Mouse (Mus musculus) MEL (cell line): ENCODE data around the gene Vopp1.

Source experiments
- CTCF ChIP-seq, 3 experiments: IDR thresholded peaks in 2 of 3; conservative IDR thresholded peaks in 1 of 3; 2 replicates each; pipeline ENCODE4 v1.5.1; 2011 to 2012; ENCODE audit warnings: low read length in 3 of 3, low read depth in 2 of 3, mild to moderate bottlenecking in 2 of 3, improper control_type of control experiment in 1 of 3, inconsistent platforms in 1 of 3, mixed read lengths in 1 of 3, moderate library complexity in 1 of 3; ENCODE audit not compliant: control insufficient read depth in 1 of 3, insufficient read depth in 1 of 3, poor library complexity in 1 of 3, severe bottlenecking in 1 of 3
- EP300 ChIP-seq, 2 experiments: IDR thresholded peaks; 2 replicates each; pipeline ENCODE4 v1.6.1; 2011; ENCODE audit warnings: improper control_type of control experiment in 2 of 2, low read length in 2 of 2, low read depth in 1 of 2, mild to moderate bottlenecking in 1 of 2
- GATA1 ChIP-seq: IDR thresholded peaks from 2 replicates; pipeline ENCODE4 v1.6.1; 2011; ENCODE audit warnings: low read depth, low read length, improper control_type of control experiment
- HCFC1 ChIP-seq: IDR thresholded peaks from 2 replicates; pipeline ENCODE4 v1.6.1; 2012; ENCODE audit warnings: low read depth, mild to moderate bottlenecking, inconsistent platforms, low read length, improper control_type of control experiment, moderate library complexity
- JUND ChIP-seq: IDR thresholded peaks from 2 replicates; pipeline ENCODE4 v1.6.1; 2011; ENCODE audit warnings: low read depth, mild to moderate bottlenecking, improper control_type of control experiment, low read length
- MAFK ChIP-seq: IDR thresholded peaks from 2 replicates; pipeline ENCODE4 v1.6.1; 2011; ENCODE audit warnings: low read depth, mild to moderate bottlenecking, low read length, improper control_type of control experiment, borderline replicate concordance
- MAX ChIP-seq: IDR thresholded peaks from 2 replicates; pipeline ENCODE4 v1.6.1; 2011; ENCODE audit warnings: low read length, improper control_type of control experiment
- NRF1 ChIP-seq: IDR thresholded peaks from 2 replicates; pipeline ENCODE4 v1.6.1; 2014; ENCODE audit warnings: low read depth, mild to moderate bottlenecking, inconsistent platforms, low read length, improper control_type of control experiment, moderate library complexity; ENCODE audit not compliant: poor library complexity, insufficient read depth, severe bottlenecking
- POLR2A ChIP-seq, 2 experiments: IDR thresholded peaks; 2 replicates each; pipeline ENCODE4 v1.6.1; 2011 to 2012; ENCODE audit warnings: low read length in 2 of 2, mild to moderate bottlenecking in 2 of 2, control low read depth in 1 of 2, improper control_type of control experiment in 1 of 2, low read depth in 1 of 2, moderate library complexity in 1 of 2; ENCODE audit not compliant: control insufficient read depth in 1 of 2, insufficient read depth in 1 of 2, poor library complexity in 1 of 2
- POLR2AphosphoS5 ChIP-seq: IDR thresholded peaks from 2 replicates; pipeline ENCODE4 v1.6.1; 2012; ENCODE audit warnings: low read depth, borderline replicate concordance, mild to moderate bottlenecking, inconsistent platforms, low read length, moderate library complexity, mixed read lengths
- UBTF ChIP-seq: IDR thresholded peaks from 2 replicates; pipeline ENCODE4 v1.6.1; 2012; ENCODE audit warnings: low read depth, mild to moderate bottlenecking, inconsistent platforms, low read length, improper control_type of control experiment, moderate library complexity, borderline replicate concordance; ENCODE audit not compliant: insufficient read depth
- USF1 ChIP-seq: IDR thresholded peaks from 2 replicates; pipeline ENCODE4 v1.6.1; 2014; ENCODE audit warnings: low read depth, mild to moderate bottlenecking, inconsistent platforms, low read length, improper control_type of control experiment, moderate library complexity
- ZNF384 ChIP-seq: IDR thresholded peaks from 2 replicates; pipeline ENCODE4 v1.6.1; 2012; ENCODE audit warnings: low read depth, mild to moderate bottlenecking, inconsistent platforms, low read length, improper control_type of control experiment

DNA sequence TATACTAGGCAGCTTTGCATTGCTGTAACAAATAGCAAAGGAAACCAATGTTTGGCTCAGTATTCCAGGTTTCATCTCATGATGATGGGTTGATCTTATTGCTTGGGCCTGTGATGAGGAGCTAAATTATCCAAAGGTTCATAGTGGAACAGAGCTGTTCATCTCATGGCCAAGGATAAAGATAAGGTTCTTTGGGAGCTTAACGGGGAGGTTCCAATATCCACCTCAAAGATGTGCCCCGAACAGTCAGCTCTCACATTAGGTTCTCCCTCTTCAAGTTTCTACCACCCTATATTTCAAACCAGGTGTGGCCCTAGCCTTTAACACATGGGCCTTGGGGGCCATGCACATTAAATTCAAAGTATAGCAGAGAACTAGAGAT is 79.2 kb downstream of the Vopp1 start:
- no peak for TF ChIP-seq NRF1
- no peak for TF ChIP-seq JUND
- no peak for TF ChIP-seq POLR2AphosphoS5
- TF ChIP-seq GATA1: no peak
- TF ChIP-seq EP300 (IDR thresholded peaks at IDR 0.05; ENCODE audit: low read depth in 1 of 2, low read length in 2 of 2): no peak
- no peak for TF ChIP-seq ZNF384
- no peak for TF ChIP-seq POLR2A (IDR thresholded peaks at IDR 0.05; ENCODE audit: control insufficient read depth in 1 of 2, insufficient read depth in 1 of 2, low read depth in 1 of 2, low read length in 2 of 2, poor library complexity in 1 of 2)
- TF ChIP-seq CTCF (IDR thresholded peaks at IDR 0.05 in 2 of 3, conservative IDR thresholded peaks at IDR 0.05 in 1 of 3; ENCODE audit: control insufficient read depth in 1 of 3, insufficient read depth in 1 of 3, low read depth in 2 of 3, low read length in 3 of 3, poor library complexity in 1 of 3, severe bottlenecking in 1 of 3): no peak
- no peak for TF ChIP-seq MAFK
- no peak for TF ChIP-seq HCFC1
- no peak for TF ChIP-seq MAX
- TF ChIP-seq USF1: no peak
- TF ChIP-seq UBTF: no peak
